Mouse (Mus musculus) regulatory T cell (primary cell): ENCODE data around the gene Slamf9.

ENCODE experiments used
- in situ Hi-C: fragments of 300-600 bp; cut with MboI, MseI; formaldehyde crosslinking; loops from one replicate; pipeline ENCODE4 v1.15.1; 2025; ENCODE audit warnings: high pct_unique_total_duplicates

The Slamf9 gene

DNA sequence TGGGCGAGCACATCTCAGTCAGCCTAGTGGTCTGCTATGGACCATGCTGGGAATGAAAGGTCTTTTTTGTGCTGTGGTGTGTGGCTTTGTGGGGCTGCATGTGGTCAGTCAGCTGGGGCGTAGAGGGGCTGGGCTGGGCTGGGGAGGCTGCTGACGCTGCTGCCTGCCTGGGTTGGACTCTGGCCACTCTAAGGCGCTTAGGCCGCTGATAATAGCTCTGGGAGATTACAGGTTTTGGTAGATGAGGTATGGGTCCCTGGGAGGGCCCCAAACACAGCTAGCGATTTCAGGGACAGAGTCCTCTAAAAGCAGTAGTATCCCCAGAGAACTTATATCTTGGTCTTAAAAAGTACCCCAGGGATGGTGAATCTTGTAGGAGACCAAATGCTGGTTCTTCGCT is 13.7 kb downstream of the Slamf9 start:
- in situ Hi-C loops: no loop called here

DNA sequence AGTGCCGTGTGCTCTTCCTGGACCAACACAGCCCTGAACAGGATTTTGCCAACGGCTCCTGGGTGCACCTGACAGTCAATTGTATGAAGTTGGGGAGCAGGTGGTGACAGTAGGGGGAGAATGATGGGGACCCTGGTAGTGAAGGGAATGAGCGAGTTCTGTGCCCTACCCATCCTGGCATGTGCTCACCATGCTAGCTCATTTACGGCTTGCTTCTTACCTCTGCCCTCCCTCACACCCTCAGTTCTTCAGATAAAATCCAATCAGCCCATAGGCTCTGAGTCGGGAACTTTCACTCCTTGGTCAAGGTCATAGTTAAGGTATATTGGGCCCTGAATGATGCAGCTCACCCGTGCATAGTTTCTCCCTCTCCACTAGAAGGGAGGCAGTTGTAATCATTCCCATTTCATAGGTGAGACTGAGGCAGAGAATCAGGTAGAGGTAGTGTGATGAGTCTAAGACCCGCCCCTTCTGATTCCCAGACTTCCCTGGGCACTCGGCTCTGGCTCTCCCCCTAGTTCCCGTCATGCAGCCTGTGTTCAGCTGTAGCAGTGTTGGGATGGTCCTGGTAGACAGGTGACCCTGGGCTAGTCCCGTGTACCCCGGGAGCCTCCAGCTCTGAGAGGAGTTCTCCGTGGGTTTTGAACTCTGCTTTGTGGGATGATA is 14.6 kb downstream of the Slamf9 start:
- in situ Hi-C loops: no loop called here

DNA sequence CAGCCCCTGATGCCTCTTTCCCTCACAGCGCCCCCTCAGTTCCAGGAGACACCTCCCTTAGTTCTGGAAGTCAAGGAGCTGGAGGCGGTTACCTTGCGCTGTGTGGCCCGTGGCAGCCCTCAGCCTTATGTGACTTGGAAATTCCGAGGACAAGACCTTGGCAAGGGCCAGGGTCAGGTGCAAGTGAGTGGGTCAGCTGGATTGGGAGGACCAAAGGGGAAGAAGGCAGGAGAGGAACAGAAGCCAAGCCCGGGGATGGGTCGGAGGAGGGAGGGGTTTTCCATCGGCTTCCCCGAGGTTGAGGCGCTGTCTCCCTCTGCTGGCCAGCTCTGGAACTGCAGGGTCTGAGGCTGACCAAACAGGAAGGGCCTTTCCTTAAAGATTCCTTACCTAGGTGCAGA is 15.1 kb downstream of the Slamf9 start:
- in situ Hi-C loops: no loop called here

DNA sequence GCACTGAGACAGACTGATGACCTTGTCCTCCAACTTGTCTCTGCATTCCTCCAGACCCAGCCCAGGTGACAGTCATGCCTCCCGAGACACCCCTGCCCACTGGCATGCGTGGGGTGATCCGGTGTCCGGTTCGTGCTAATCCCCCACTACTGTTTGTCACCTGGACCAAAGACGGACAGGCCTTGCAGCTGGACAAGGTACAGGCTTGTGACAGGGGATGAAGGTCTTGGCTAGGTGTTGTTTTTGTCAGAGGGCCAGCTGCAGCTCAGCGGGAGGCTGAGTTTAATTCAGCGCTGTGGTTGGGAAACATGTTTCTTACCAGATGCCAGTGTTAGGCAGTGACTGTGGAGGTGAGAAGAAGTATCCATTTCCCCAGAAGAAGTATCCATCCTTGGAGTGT is 16.9 kb downstream of the Slamf9 start:
- in situ Hi-C loops: no loop called here

DNA sequence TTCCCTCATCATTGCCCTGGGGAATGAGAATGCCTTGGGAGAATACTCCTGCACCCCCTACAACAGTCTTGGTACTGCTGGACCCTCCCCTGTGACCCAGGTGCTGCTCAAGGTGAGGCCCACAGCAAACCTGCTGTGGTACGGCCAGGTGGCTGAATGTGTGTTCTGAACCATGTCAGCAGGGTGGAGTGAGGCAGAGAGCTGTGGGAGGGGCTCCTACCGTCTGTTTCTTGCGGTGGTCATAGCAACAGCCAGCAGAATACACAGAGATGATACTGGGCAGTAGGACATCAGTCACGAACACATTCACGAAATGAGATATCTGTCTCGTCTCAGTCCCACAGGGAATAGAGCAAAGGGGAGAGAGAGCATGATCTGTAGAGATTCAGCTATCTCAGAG is 18.4 kb downstream of the Slamf9 start:
- in situ Hi-C loops: no loop called here

DNA sequence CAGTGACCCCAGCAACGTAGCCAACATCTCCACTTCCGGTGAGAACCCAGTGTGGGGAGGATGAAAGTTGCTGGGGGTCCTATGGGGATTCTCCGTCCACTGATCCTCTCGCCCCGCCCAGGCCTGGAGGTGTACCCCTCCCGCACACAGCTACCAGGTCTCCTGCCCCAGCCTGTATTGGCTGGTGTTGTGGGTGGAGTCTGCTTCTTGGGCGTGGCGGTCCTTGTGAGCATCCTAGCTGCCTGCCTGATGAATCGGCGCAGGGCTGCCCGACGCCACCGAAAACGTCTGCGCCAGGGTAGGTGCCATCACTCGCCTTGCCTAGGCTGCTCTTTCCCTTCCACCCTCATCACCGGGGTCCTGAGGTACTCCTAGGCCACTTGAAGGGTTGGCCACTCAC is 20.9 kb downstream of the Slamf9 start:
- in situ Hi-C loops: no loop called here

DNA sequence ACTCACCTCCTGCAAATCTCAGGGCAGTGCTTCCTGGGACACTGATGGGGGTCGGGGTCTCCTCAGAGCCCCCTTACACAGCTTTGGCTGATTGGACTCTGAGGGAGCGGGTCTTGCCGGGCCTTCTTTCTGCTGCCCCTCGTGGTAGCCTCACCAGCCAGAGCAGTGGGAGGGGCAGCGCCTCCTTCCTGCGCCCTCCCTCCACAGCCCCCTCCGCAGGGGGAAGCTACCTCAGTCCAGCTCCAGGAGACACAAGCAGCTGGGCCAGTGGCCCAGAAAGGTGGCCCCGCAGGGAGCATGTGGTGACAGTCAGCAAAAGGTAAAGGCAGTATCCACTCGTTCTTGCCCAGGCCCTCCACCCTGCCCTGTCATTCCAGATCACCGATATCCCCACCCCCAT is 22.3 kb downstream of the Slamf9 start:
- in situ Hi-C loops: no loop called here

DNA sequence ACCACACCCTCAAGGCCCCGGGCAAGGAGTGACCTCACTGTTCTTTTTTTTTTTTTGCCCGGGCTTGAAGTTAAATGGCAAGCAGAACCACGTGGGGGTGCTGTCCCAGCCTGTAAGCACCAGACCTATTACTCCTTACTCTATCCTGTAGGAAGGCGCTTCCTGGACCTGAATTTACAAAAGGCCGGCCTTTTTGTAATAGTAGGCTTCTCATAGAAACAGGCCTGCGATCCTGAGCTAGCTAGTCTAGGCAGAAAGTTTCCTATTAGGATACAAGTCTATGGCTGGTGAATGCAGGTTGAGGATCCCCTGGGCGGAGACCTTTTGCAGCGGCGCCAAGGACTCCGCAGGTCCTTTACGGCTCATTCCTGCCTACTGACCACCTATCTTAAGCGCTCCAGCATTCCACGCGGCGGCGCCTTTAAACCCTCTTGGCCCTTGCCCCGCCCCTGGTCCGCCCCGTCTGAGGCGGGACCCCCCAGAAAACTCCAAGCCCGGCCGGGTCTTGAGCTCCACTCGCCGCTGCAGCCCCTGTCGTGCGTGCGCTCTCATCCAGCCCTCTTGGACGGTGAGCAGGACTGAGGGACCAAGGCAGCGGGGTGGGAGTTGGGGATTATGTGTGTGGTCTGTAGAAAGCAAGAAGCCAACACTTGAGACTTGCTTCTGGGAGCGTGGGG is 24.7 kb downstream of the Slamf9 start, which contains the start of gene Tagln2:
Gene Tagln2, plus strand, starts transcription at position 283 of the 677 bp plus-strand sequence.
- in situ Hi-C loops: loop anchor here (25.0 kb wide), 1 partner anchor 363 kb away; the partner anchor contains the start of genes Dcaf8 and Pex19

DNA sequence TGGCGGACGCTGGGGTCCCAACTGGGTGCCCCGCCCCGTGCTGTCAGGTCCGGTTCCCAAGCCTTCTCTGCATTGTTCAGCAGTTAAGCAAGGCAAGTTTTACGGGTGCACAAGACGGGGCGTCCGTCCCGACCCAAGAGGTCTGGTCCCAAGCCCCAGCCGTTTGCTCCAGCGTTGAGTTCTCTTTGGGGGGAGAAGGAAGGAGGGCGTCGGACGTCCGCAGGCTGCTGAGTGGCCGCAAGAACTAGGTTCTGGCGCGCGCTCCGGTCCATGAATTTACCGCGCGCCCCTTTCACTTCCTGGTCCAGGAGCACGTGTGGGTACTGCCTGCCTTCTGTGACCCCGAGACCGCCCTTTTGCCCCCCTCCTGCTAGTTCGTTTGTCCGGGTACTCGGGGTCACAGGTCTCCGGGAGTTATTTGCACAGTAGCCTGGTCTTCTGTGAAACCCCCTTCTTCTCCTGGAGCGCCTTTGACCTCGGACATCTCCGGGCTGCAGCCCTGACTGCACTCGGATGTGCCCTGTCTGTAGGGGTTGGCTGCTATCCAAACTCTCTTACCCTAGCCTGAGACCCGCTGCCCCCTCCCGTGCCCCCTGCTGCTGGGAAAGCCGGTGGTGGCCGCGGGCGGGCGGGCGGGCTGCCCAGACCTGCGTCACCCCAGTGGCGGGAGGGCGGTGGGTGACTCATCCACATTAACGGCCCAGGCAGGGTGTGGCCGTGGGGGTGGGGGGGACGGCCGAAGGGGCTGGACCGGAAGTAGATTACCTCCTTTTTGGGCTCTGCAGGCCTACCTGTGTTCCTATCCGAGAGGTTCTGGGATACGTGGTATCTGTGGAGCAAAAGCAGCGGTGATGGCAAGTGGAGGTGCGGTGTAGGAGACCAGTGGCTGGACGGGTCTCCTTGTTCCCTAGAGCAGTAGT is 25.6 kb downstream of the Slamf9 start:
- in situ Hi-C loops: loop anchor here (25.0 kb wide), 1 partner anchor 363 kb away; the partner anchor contains the start of genes Dcaf8 and Pex19

DNA sequence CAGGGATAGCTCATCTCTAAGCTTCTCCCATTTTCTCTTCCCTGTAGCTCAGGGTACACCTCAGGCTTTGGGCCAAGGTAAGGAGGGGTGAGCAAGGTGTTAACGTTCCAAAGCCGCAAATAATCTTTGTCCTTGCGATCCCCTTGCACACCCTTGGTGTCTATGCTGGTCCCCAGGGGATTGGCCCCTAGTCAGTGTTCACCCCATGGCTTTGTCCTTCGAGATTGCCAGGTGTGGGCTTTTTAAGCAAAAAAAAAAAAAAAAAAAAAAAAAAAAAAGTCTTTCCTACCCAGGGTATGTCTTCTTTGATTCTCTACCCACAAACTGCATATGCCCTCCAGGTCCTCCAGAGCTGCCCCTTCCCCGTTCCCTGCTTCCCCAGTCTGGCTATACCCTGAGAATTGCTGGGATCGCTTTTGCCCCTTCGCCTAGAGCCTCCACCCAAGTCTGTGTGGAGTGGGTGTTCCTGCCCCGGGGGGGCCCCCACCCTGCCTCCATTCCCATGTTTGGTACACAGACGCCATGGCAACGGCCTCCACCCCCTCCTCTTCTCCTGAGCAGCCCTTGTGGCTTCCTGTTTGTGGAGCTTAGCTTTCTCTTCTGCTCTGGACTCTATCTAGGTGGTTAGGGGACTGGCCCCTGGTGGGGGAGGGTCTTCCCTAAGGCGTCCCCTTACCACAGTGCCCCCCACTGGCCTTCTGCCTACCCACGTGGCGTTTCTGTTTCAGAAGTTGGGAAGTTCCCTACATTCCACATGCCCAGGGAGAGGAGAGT is 26.4 kb downstream of the Slamf9 start:
- in situ Hi-C loops: loop anchor here (25.0 kb wide), 1 partner anchor 364 kb away; the partner anchor contains the start of genes Dcaf8 and Pex19

DNA sequence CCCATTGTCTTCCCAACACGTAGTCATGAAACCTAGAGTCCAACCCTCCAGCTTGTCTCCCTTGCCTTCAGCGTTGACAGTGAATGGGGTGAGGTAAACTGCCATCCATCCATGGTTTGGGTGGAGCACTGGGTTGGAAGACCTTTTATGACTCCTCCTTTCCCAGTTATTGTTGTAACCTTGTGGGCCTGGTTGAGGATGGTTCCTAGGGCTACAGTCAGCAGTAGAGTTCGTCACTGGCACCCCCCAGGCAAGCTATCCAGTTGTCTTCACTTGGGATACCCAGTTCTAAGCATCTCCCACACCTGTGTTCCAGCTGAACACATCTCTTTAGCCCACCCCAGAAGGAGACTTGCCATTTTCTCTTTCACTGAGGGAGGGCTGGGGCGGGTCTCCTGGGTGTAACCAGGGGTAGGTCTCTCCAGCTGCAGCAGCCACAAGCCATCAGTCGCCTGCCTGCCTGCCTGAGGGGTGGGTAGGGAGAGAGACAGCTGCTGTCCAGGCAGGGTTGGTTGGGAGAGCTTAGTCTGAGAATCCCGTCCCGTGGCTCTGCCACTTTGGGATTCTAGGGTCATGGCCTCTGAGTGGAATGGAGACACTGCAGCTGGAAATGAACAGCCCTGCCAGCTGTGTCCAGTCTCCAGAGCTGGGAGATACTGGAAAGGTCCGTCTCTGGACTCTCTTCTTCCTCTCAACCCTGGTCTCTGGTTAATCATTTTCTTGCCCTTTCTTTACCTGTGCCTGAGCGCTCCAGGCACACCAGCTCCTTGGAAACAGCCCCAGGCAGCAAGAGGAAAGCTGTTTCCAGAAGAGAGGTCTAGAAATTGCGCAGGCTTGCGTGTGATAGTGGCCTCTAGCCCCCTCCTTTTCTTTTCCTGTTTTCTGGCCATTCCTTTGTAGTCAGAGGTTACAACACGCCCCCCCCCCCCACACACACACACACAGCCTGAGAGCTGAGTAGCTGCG is 27.3 kb downstream of the Slamf9 start:
- in situ Hi-C loops: loop anchor here (25.0 kb wide), 1 partner anchor 365 kb away; the partner anchor contains the start of genes Dcaf8 and Pex19

DNA sequence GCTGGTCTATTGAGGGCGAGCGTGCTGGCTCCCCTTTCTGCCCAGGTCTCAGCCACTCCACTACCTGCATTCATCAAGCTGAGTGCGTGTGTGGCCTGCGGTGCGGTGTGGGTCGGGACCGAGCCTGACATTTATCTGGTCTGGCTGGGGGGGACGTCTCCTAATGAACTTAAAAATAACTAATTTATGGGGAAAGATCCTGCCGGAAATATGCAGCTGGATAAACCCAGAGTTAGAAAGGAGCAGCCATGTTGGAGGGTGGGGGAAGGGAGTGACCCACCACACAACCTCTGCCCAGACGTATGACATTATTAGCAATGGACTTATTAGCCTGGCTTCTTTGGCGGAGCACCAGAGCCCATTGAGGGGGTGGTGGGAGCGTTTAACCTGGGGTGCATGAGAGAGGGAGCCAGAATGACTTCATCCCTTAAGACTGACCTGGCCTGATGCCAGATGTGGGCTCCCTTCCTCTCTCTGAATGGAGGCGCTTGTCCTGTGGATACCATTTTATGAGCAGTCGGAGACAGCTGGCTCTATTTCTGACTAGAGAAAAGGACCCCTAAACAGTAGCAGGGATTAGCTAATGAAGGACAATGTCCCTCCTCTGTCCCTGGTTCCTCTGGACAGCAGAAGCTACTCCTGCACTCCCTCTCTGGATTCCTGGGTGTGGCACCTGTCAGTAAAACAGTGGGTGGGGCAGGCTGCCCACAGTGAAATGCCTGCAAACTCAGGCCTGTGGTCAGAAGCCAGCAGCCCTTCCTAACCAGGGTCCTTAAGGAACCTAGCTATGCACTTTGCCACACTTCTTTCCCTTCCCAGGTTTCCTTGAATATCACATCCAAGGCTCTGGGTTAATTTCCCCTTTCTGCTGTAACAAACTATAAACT is 28.2 kb downstream of the Slamf9 start:
- in situ Hi-C loops: loop anchor here (25.0 kb wide), 1 partner anchor 366 kb away; the partner anchor contains the start of genes Dcaf8 and Pex19

DNA sequence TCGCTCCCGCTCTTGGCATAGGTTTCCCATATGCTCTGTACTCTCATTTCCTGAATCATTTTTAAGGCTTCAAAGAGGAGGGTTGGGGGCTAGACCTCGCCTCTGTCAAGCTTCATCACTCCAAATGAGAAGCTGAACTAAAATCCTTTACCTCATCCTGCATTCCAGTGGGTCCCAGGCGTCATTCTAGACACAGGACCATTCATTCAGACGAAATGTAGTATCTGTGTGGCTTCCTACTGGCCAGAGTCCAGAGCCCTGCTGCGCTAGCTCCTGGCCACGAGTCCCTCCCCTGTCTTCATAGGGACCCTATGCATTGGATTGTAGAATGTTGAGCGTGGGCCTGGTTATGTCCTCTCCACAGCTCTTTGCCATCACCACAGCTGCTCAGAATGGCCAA is 29.6 kb downstream of the Slamf9 start:
- in situ Hi-C loops: loop anchor here (25.0 kb wide), 1 partner anchor 367 kb away; the partner anchor contains the start of genes Dcaf8 and Pex19

DNA sequence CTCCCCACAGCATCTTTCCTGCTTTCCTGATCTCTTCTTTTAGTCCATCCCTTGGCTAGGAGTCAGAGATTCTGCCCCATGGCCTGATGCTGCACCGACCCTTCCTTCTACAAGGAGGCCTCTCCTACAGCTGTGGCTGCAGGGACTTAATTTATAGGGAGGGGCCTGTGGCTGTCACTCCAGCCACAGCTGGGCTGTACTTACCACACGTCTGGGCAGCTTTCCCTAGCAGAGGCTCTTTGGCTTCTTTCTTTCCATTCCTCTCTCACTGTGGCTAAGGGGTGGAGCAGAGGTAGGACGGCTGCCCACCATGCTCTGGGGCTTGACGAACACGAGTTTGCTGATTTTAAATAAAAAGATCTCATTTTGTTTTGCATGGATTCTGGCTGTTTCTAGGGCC is 31.8 kb downstream of the Slamf9 start:
- in situ Hi-C loops: loop anchor here (25.0 kb wide), 1 partner anchor 370 kb away; the partner anchor contains the start of genes Dcaf8 and Pex19

DNA sequence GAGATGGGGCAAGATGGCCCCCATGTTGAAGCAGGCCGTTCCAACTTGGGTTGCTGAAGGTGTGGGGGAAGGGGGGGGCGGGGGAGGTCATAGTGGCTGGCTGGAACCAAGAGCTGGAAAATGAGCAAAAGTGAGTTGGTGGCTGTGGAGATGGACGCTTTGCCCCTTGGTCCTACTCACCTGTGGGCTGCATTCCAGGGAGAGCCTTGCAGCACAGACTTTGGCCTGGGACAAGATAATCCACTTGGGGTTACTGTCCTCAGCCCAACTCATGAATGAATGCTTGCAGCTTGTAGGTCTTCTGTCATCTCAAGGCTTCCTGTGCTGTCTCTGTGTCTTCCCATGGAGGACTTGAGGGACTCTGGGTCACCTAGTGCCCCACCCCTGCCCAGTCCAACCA is 32.5 kb downstream of the Slamf9 start:
- in situ Hi-C loops: loop anchor here (25.0 kb wide), 1 partner anchor 370 kb away; the partner anchor contains the start of genes Dcaf8 and Pex19

DNA sequence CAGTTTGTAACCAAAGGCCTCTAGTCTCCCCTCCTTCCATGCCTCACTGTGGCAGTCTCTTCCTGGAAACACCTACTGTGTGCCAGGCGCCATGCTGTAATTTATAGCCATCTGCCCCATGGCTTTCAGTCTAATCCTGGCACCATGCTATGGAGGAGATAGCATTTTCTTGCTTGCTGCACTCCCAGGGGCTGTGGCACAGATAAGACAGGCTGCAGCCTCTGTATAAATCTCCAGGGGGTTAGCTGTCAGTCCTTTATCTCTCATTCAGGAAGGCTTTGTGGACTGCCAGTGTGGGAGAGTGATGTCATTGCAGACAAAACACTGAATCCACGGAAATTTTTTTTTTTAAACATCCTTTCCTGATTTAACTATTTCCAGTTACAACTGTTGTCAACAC is 33.0 kb downstream of the Slamf9 start:
- in situ Hi-C loops: loop anchor here (25.0 kb wide), 1 partner anchor 371 kb away; the partner anchor contains the start of genes Dcaf8 and Pex19

DNA sequence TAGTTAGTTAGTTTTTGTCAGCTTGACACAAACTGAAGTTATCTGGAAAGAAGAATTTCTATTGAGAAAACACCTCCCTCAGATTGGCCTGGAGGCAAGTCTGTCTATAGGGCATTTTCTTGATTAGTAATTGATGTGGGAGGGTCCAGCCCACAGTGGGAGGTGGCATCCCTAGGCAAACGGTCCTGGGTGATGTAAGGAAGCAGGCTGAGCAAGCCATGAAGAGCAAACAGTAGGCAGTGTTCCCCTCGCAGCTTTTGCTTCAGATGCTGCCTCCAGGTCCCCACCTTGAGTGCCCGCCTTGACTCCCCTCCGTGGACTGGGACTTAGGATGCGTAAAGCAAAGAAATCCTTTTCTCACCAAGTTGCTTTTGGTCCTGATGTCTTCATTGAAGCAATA is 34.1 kb downstream of the Slamf9 start:
- in situ Hi-C loops: loop anchor here (25.0 kb wide), 1 partner anchor 372 kb away; the partner anchor contains the start of genes Dcaf8 and Pex19

DNA sequence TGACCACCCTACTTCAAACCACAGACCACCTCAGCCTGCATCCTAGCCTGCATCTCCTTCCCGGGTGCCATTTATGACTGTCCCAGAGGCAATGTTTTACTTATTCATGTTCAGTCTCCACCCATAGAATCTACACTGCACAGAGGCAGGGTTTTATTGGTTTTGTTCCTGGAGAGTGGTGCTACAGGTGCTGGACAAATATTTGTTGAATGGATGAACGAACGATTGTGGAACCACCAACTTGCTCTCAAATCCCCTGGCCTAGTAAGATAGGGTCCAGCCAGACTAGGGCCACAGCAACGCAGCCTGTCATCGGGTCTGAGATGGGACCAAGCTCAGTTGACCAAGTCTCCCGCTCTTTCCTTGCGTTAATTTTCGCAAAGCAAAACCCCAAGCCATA is 34.8 kb downstream of the Slamf9 start:
- in situ Hi-C loops: loop anchor here (25.0 kb wide), 1 partner anchor 373 kb away; the partner anchor contains the start of genes Dcaf8 and Pex19
